Mouse (Mus musculus): ENCODE data around the gene Tut1. TPM values are rescaled to one million over a fixed set of nuclear protein-coding genes. Genes with fewer than 3 reads are reported as not detected.
A peak's percentile ranks its signal among the peaks of the same experiment; 100 is the strongest.
"Not testable (repeated sequence)": the region's sequence is repeated elsewhere in the genome, so short reads cannot be mapped to it uniquely, and the experiment has no call there.

The Tut1 gene
- polyA plus RNA-seq, 1 experiment from 2014 or later, result 35.2 TPM

DNA sequence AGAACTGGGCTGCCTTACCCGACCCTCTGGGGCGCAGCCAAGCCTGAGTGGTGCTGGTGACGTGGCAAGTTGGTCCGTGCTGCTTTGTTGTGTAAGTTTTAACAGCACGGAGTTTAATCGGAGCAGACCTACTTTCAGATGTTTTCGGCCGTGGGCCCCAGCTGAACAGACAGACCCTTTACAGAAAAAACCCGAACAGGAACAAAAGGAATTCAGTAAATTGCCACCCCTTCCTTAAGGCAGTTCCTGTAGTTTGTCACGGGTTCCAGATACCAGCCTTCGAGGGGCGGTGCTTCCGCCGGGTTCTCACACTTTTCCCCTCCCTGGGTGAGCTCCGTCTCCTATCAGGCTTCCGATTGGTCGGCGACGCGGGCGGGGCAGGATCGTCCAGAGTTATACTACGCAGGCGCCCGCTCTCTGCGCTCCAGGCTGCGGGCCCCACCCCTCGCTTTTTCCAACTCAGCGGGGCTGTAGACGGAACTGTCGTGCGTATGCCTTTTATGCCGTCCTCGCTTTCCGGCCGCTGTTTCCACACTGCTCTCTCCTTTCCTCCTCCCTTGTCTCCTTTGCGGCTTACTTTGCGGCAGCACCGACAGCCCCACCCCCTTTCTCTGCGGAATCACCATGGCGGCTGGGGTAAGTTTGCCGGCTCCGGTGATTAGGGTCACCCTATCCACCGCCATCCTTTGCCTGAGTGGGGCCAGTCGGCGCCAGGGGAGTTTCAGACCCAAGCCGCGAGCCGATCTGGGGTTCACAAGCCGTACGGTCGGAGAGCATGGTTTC is 13.1 kb downstream of the Tut1 start, which contains the start of gene Eef1g:
TSS of gene Eef1g (plus strand) at position 452 of the 783 bp plus-strand sequence.
- peak; percentile 99 for ATAC-seq (ENCODE audit: insufficient number of reproducible peaks, low FRiP score, low TSS enrichment, low read depth)
- Histone ChIP-seq H3K27ac (replicated peaks; ENCODE audit: low read depth, low read length) (peak within 1 kb of the TSS; percentile 73), H3K4me3 (ENCODE audit: low read depth, low read length) (peak within 1 kb of the TSS; percentile 55), H3K36me3 (ENCODE audit: control insufficient read depth, insufficient read depth, low read length) (peaks cover 42% of the 10 kb centered on the region), H3K9me3 (ENCODE audit: control insufficient read depth, low read length) (no peaks in the 10 kb centered on the region), H3K4me2 (ENCODE audit: low read depth, severe bottlenecking) (peak within 1 kb of the TSS; percentile 86), H3K9ac (ENCODE audit: low read length) (peak within 1 kb of the TSS; percentile 87), H3K27me3 (ENCODE audit: control insufficient read depth, insufficient read depth, low read length) (no peaks in the 10 kb centered on the region), H3K4me1 (ENCODE audit: control insufficient read depth, insufficient read depth, low read length) (peaks cover 6% of the 10 kb centered on the region; the same call in 1 of the 2 replicates)
- DNase-seq (ENCODE audit: low spot score), result peak; percentile 99
- WGBS, result under 1% methylated on average over 52 of the region's 52 CpGs

DNA sequence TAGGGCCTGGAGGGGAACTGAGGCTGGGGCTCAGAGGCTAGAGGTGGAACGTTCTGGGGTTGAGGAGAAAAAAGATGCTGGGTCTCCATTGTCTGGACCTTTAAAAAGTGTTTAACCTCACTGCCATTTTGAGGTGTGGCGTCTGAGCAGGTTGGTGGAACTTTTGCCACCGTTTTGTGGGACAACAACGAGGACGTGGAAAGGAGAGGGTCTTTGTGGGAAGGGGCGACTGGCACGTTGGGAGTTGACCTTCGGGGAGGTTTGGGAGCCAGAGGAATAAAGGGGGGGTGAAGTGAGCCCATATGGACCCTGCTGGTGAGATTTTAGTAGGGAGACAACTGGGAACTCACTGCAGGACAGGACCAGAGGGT is 13.7 kb downstream of the Tut1 start:
- Histone ChIP-seq H3K4me1 (ENCODE audit: control insufficient read depth, insufficient read depth, low read length) (peaks cover 6% of the 10 kb centered on the region; the same call in 1 of the 2 replicates), H3K4me2 (ENCODE audit: low read depth, severe bottlenecking) (peak overlapping the region; percentile 86), H3K36me3 (ENCODE audit: control insufficient read depth, insufficient read depth, low read length) (peaks cover 41% of the 10 kb centered on the region), H3K27me3 (ENCODE audit: control insufficient read depth, insufficient read depth, low read length) (no peaks in the 10 kb centered on the region), H3K9me3 (ENCODE audit: control insufficient read depth, low read length) (no peaks in the 10 kb centered on the region), H3K9ac (ENCODE audit: low read length) (peak overlapping the region; percentile 87), H3K4me3 (ENCODE audit: low read depth, low read length) (peak overlapping the region; percentile 55), H3K27ac (replicated peaks; ENCODE audit: low read depth, low read length) (peak overlapping the region; percentile 73)
- WGBS, result 0% methylated on average over 8 of the region's 8 CpGs
- ATAC-seq (ENCODE audit: insufficient number of reproducible peaks, low FRiP score, low TSS enrichment, low read depth) (no peak), DNase-seq (ENCODE audit: low spot score) (no peak)

DNA sequence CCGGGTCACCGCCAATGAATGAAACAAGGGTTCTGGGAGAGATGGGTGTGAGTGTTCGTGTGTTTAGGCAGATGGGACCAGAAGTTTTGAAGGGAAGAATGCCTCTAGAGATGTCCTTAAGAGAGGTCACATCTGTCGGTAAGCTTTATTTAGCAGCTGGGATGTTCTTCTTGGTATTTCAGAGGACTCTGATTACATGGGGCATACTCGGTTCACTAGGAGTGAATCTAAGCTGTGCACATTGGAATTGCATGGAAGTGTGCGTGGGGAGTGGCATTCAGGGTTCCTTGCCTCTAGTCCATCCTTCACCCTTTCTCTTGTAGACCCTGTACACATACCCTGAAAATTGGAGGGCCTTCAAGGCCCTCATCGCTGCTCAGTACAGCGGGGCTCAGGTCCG is 14.2 kb downstream of the Tut1 start:
- Histone ChIP-seq H3K4me2 (ENCODE audit: low read depth, severe bottlenecking) (peak overlapping the region; percentile 86), H3K9ac (ENCODE audit: low read length) (peak overlapping the region; percentile 87), H3K9me3 (ENCODE audit: control insufficient read depth, low read length) (no peaks in the 10 kb centered on the region), H3K27ac (replicated peaks; ENCODE audit: low read depth, low read length) (peak overlapping the region; percentile 22; the same call in 1 of the 2 replicates), H3K4me3 (ENCODE audit: low read depth, low read length) (peak overlapping the region; percentile 55), H3K27me3 (ENCODE audit: control insufficient read depth, insufficient read depth, low read length) (no peaks in the 10 kb centered on the region), H3K36me3 (ENCODE audit: control insufficient read depth, insufficient read depth, low read length) (peaks cover 38% of the 10 kb centered on the region), H3K4me1 (ENCODE audit: control insufficient read depth, insufficient read depth, low read length) (peaks cover 6% of the 10 kb centered on the region; the same call in 1 of the 2 replicates)
- DNase-seq (ENCODE audit: low spot score) (no peak), ATAC-seq (ENCODE audit: insufficient number of reproducible peaks, low FRiP score, low TSS enrichment, low read depth) (no peak)
- WGBS, result 4% methylated on average over 8 of the region's 9 CpGs

DNA sequence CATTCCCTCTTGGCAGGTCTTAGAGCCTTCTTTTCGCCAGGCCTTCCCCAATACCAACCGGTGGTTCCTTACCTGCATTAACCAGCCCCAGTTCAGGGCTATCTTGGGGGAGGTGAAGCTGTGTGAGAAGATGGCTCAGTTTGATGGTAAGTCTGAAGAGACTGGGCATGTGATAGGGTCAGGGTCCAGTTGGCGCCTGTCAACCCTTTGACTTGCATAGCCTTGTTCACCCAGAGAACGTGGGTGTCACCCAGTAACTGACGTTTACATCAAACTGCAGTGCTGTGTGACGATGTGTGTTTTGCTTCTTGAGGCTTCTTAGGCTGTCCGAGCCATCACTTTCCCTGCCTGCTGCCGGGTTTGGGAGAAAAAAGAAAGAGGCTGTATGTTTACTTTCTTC is 18.8 kb downstream of the Tut1 start:
- H3K9me3 ChIP-seq (ENCODE audit: control insufficient read depth, low read length); DNase-seq (ENCODE audit: low spot score); H3K27ac ChIP-seq (replicated peaks; ENCODE audit: low read depth, low read length); H3K27me3 ChIP-seq (ENCODE audit: control insufficient read depth, insufficient read depth, low read length); H3K4me3 ChIP-seq (ENCODE audit: low read depth, low read length); H3K4me1 ChIP-seq (ENCODE audit: control insufficient read depth, insufficient read depth, low read length); H3K4me2 ChIP-seq (ENCODE audit: low read depth, severe bottlenecking); H3K9ac ChIP-seq (ENCODE audit: low read length); ATAC-seq (ENCODE audit: insufficient number of reproducible peaks, low FRiP score, low TSS enrichment, low read depth): not testable (repeated sequence)
- WGBS, result 88% methylated on average over 8 of the region's 8 CpGs
- H3K36me3 ChIP-seq (ENCODE audit: control insufficient read depth, insufficient read depth, low read length), result peaks cover 34% of the 10 kb centered on the region

DNA sequence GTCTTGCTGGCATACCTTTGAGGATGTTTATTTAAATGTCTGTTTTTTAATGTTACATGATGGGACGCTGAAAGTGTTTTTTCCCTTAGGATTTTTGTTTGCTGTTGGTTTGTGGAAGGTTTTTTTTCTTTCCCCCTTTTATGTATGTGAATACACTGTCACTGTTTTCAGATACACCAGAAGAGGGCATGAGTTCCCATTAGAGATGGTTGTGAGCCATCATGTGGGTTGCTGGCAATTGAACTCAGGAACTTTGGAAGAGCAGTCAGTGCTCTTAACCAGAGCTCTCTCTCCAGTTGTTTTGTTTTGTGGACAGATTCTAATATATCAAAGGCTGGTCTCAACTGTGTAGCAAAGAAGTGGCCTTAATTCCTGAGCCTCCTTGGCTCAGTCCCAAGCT is 21.0 kb downstream of the Tut1 start:
- Histone ChIP-seq H3K9me3 (ENCODE audit: control insufficient read depth, low read length) (no peaks in the 10 kb centered on the region), H3K4me2 (ENCODE audit: low read depth, severe bottlenecking) (no peak overlapping the region), H3K4me1 (ENCODE audit: control insufficient read depth, insufficient read depth, low read length) (no peaks in the 10 kb centered on the region), H3K36me3 (ENCODE audit: control insufficient read depth, insufficient read depth, low read length) (peaks cover 41% of the 10 kb centered on the region), H3K27me3 (ENCODE audit: control insufficient read depth, insufficient read depth, low read length) (no peaks in the 10 kb centered on the region), H3K27ac (replicated peaks; ENCODE audit: low read depth, low read length) (no peak overlapping the region), H3K4me3 (ENCODE audit: low read depth, low read length) (no peak overlapping the region), H3K9ac (ENCODE audit: low read length) (no peak overlapping the region)
- 94% methylated on average over 1 of the region's 1 CpGs for WGBS
- DNase-seq (ENCODE audit: low spot score), result no peak
- ATAC-seq (ENCODE audit: insufficient number of reproducible peaks, low FRiP score, low TSS enrichment, low read depth), result no peak

DNA sequence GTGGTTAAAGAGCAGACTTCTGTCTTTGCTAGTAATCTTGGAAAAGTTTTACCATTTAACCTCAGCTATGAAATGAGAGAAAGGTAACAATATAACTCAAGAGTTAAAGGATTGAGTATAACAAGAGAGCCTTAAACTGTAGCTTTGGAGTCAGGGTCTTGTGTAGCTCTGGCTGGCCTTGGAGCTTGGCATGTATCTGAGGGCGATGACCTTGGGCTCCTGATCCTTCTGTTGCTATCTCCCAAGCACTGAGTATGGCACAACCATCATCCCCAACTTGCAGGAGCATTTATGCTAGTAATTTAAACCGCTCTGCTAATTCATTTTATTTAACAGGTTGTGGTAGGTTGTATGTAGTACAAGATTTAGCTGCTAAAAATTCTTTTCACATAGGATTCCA is 21.8 kb downstream of the Tut1 start:
- ATAC-seq (ENCODE audit: insufficient number of reproducible peaks, low FRiP score, low TSS enrichment, low read depth) (no peak), DNase-seq (ENCODE audit: low spot score) (no peak)
- Histone ChIP-seq H3K36me3 (ENCODE audit: control insufficient read depth, insufficient read depth, low read length) (peaks cover 36% of the 10 kb centered on the region), H3K27me3 (ENCODE audit: control insufficient read depth, insufficient read depth, low read length) (no peaks in the 10 kb centered on the region), H3K4me3 (ENCODE audit: low read depth, low read length) (no peak overlapping the region), H3K4me1 (ENCODE audit: control insufficient read depth, insufficient read depth, low read length) (no peaks in the 10 kb centered on the region), H3K27ac (replicated peaks; ENCODE audit: low read depth, low read length) (no peak overlapping the region), H3K4me2 (ENCODE audit: low read depth, severe bottlenecking) (no peak overlapping the region), H3K9me3 (ENCODE audit: control insufficient read depth, low read length) (no peaks in the 10 kb centered on the region), H3K9ac (ENCODE audit: low read length) (no peak overlapping the region)
- WGBS, result 100% methylated on average over 2 of the region's 2 CpGs

DNA sequence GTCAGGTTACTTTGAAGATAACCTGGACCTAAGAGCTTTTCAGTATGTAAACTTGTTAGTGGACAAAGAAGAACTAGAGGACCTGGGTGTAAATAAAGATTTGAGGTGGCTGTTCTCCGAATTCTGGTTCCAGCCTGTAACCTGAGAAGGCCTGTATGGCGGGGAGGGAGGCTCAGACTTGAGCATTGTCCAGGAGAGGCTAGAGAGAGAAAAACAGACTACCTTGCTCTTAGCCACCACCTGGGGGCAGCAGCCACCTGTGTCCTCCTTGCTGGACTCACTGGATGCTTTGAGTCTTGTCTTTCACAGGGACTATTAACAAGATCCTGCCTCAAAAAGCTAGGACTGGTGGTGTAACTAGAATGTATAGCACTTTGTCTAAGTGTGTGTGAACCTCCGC is 22.9 kb downstream of the Tut1 start:
- peak; percentile 75 for ATAC-seq (ENCODE audit: insufficient number of reproducible peaks, low FRiP score, low TSS enrichment, low read depth)
- H3K36me3 ChIP-seq (ENCODE audit: control insufficient read depth, insufficient read depth, low read length), result peaks cover 29% of the 10 kb centered on the region
- WGBS, result 35% methylated on average over 3 of the region's 3 CpGs
- DNase-seq (ENCODE audit: low spot score), result peak; percentile 75
- H3K4me3 ChIP-seq (ENCODE audit: low read depth, low read length), result no peak overlapping the region
- no peaks in the 10 kb centered on the region for H3K9me3 ChIP-seq (ENCODE audit: control insufficient read depth, low read length)
- H3K4me2 ChIP-seq (ENCODE audit: low read depth, severe bottlenecking), result no peak overlapping the region
- H3K27ac ChIP-seq (replicated peaks; ENCODE audit: low read depth, low read length), result no peak overlapping the region
- no peaks in the 10 kb centered on the region for H3K4me1 ChIP-seq (ENCODE audit: control insufficient read depth, insufficient read depth, low read length)
- H3K27me3 ChIP-seq (ENCODE audit: control insufficient read depth, insufficient read depth, low read length), result no peaks in the 10 kb centered on the region
- no peak overlapping the region for H3K9ac ChIP-seq (ENCODE audit: low read length)

DNA sequence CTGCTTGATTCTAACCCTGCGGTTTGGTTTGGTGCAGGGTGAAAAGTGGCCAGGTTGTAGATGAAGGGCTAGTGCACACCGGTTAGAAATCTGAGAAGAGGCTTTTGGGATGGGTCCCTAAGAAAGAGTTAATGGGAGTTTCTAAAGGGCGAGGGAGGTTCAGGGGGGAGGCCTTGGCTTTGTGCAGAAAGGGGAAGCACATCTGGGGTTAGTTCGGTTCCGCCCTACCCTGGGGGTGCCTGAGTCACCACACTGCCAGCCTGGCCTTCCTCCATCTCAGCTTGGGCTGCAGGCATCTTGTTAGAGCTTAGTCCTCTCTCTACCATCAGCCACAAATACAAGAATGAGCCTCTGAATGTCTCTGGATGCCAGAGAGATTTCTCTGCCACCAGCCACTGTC is 27.1 kb downstream of the Tut1 start:
- H3K36me3 ChIP-seq (ENCODE audit: control insufficient read depth, insufficient read depth, low read length), result peaks cover 16% of the 10 kb centered on the region
- 44% methylated on average over 5 of the region's 5 CpGs for WGBS
- H3K4me2 ChIP-seq (ENCODE audit: low read depth, severe bottlenecking), result no peak overlapping the region
- H3K9me3 ChIP-seq (ENCODE audit: control insufficient read depth, low read length), result no peaks in the 10 kb centered on the region
- H3K27ac ChIP-seq (replicated peaks; ENCODE audit: low read depth, low read length), result no peak overlapping the region
- DNase-seq (ENCODE audit: low spot score) (peak; percentile 30), ATAC-seq (ENCODE audit: insufficient number of reproducible peaks, low FRiP score, low TSS enrichment, low read depth) (no peak)
- peaks cover 5% of the 10 kb centered on the region; the same call in 1 of the 2 replicates for H3K4me1 ChIP-seq (ENCODE audit: control insufficient read depth, insufficient read depth, low read length)
- H3K27me3 ChIP-seq (ENCODE audit: control insufficient read depth, insufficient read depth, low read length), result no peaks in the 10 kb centered on the region
- H3K4me3 ChIP-seq (ENCODE audit: low read depth, low read length), result no peak overlapping the region
- H3K9ac ChIP-seq (ENCODE audit: low read length), result no peak overlapping the region
